Mouse (Mus musculus) embryonic facial prominence, embryonic 14.5 days (tissue): ENCODE measurements at regions not wholly inside any gene's neighbourhood (a gene's known extent, or its start where the extent isn't known, plus 50 kb on each side); places are given as distances from the start of the nearest gene placed in this dataset.

Experiments used
- ATAC-seq: fragments of 200-750 bp; cut with Nextera tagmentation; 2 replicates; pipeline ENCODE4 v1.8.0; 2017; ENCODE audit warnings: low read depth, moderate number of reproducible peaks, moderate TSS enrichment
- DNase-seq: peaks from one replicate; pipeline ENCODE4 v3.0.0-alpha.2; 2015; ENCODE audit warnings: low spot score
- H3K27ac ChIP-seq: fragments of 300-500 bp; sonication (generic); replicated peaks from 2 replicates; pipeline ENCODE4 v1.5.1; 2014; ENCODE audit warnings: low read depth, mild to moderate bottlenecking, low read length, moderate library complexity
- H3K27me3 ChIP-seq: fragments of 300-500 bp; sonication (generic); replicated peaks from 2 replicates; pipeline ENCODE4 v1.6.1; 2014; ENCODE audit warnings: low read length; ENCODE audit not compliant: control insufficient read depth, insufficient read depth
- H3K36me3 ChIP-seq: fragments of 300-500 bp; sonication (generic); 2 replicates; pipeline ENCODE4 v1.6.1; 2014; ENCODE audit warnings: low read length, mixed read lengths; ENCODE audit not compliant: control insufficient read depth, insufficient read depth
- H3K4me1 ChIP-seq: fragments of 300-500 bp; sonication (generic); 2 replicates; pipeline ENCODE4 v1.6.1; 2014; ENCODE audit warnings: antibody characterized with exemption, low read length; ENCODE audit not compliant: control insufficient read depth, insufficient read depth
- H3K4me2 ChIP-seq: fragments of 300-500 bp; sonication (generic); 2 replicates; pipeline ENCODE4 v1.6.1; 2014; ENCODE audit warnings: low read depth, mild to moderate bottlenecking, low read length, moderate library complexity, mixed read lengths
- H3K4me3 ChIP-seq: fragments of 300-500 bp; sonication (generic); 2 replicates; pipeline ENCODE4 v1.5.1; 2014; ENCODE audit warnings: low read depth, mild to moderate bottlenecking, low read length
- H3K9ac ChIP-seq: fragments of 300-500 bp; sonication (generic); 2 replicates; pipeline ENCODE4 v1.6.1; 2014; ENCODE audit warnings: low read depth, mild to moderate bottlenecking, low read length, moderate library complexity, mixed read lengths
- H3K9me3 ChIP-seq: fragments of 300-500 bp; sonication (generic); 2 replicates; pipeline ENCODE4 v1.6.1; 2016; ENCODE audit warnings: low read length; ENCODE audit not compliant: control insufficient read depth
- WGBS: fragments of 180-500 bp; shearing (Covaris S2); extraction: QIAGEN DNeasy Blood & Tissue Kit; methylation state at CpG from one replicate; pipeline ENCODE4 v1.1.7; 2014; 5-methylcytosine and 5-hydroxymethylcytosine counted together

DNA sequence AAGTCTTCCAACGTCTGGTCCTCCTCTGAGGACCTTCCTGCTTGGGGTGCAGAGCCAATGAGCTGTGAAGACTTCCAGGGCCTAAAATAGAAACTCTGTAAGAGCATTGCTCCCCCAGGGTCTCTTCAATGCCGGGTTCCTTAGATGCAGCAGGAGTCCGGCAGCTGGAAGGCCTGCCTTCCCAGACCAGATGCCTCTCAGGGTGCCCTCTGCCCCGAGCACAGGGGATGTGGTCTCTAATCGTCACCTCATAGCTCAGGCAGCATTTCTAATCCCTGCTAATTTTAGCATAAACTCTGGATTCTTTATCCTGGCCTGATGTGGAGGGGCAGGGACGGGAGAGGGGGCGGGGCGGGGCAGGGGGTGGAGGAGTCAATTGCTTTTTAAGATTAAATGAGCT lies 360.9 kb upstream of the Gm10131 start:
- Histone ChIP-seq H3K9me3 (no peaks in the 10 kb centered on the region), H3K4me3 (no peak overlapping the region), H3K27me3 (no peaks in the 10 kb centered on the region), H3K4me2 (0 out of 2 replicates have a peak overlapping the region, but pooled peaks have one; percentile 5), H3K36me3 (no peaks in the 10 kb centered on the region), H3K9ac (no peak overlapping the region), H3K4me1 (peaks cover 10% of the 10 kb centered on the region; the same call in 1 of the 2 replicates), H3K27ac (no peak overlapping the region)
- DNase-seq (no peak), ATAC-seq (peak; percentile 35; the same call in 1 of the 2 replicates)
- 19% methylated on average over 8 of the region's 8 CpGs for WGBS

DNA sequence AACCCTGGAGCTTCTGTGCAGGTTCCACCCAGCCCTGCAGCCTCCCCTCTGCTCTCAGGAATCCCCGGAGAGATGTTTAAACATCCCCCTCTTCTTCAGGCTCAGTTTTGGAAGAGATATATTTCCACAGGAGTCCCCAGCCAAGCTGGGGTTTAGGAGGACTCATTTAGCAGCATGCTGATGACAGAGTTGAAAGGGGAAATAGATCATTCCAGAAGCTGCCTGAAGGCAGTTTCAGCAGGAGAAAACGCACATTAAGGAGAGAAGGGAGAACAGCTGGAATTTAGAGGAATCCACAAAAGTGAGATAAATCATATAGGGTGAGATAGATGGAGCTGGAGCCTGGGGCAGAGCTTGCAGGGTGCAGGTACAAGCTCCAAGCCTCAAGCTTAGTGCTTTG lies 357.6 kb upstream of the Gm10131 start:
- 44% methylated on average over 2 of the region's 2 CpGs for WGBS
- Histone ChIP-seq H3K4me2 (no peak overlapping the region), H3K27me3 (no peaks in the 10 kb centered on the region)

GRCm38 (mm10) chr8:34466786-34467364 lies 355.3 kb upstream of the Gm10131 start:
- Histone ChIP-seq H3K4me3 (no peak overlapping the region), H3K4me2 (no peak overlapping the region), H3K27ac (no peak overlapping the region), H3K27me3 (no peaks in the 10 kb centered on the region), H3K36me3 (no peaks in the 10 kb centered on the region), H3K9ac (no peak overlapping the region), H3K4me1 (0 out of 2 replicates have a peak, but pooled peaks cover 5% of the 10 kb centered on the region), H3K9me3 (no peaks in the 10 kb centered on the region)
- ATAC-seq (no peak), DNase-seq (peak; percentile 55)
- WGBS: 44% methylated on average over 5 of the region's 5 CpGs

More for the DNA sequence above, 357.6 kb upstream of the Gm10131 start:
- Histone ChIP-seq H3K9ac (no peak overlapping the region), H3K9me3 (no peaks in the 10 kb centered on the region), H3K27ac (no peak overlapping the region), H3K4me1 (peaks cover 10% of the 10 kb centered on the region; the same call in 1 of the 2 replicates), H3K4me3 (no peak overlapping the region), H3K36me3 (no peaks in the 10 kb centered on the region)
- ATAC-seq (no peak), DNase-seq (no peak)

- 96% methylated on average over 1 of the region's 1 CpGs for WGBS
- Histone ChIP-seq H3K27ac (no peak overlapping the region), H3K27me3 (no peaks in the 10 kb centered on the region), H3K4me1 (0 out of 2 replicates have a peak, but pooled peaks cover 5% of the 10 kb centered on the region), H3K9ac (no peak overlapping the region), H3K36me3 (no peaks in the 10 kb centered on the region), H3K9me3 (0 out of 2 replicates have a peak, but pooled peaks cover 4% of the 10 kb centered on the region), H3K4me2 (no peak overlapping the region), H3K4me3 (no peak overlapping the region)
- ATAC-seq (no peak), DNase-seq (no peak)
These were observed 353.9 kb upstream of the Gm10131 start for GRCm38 (mm10) chr8:34465398-34465797.

DNA sequence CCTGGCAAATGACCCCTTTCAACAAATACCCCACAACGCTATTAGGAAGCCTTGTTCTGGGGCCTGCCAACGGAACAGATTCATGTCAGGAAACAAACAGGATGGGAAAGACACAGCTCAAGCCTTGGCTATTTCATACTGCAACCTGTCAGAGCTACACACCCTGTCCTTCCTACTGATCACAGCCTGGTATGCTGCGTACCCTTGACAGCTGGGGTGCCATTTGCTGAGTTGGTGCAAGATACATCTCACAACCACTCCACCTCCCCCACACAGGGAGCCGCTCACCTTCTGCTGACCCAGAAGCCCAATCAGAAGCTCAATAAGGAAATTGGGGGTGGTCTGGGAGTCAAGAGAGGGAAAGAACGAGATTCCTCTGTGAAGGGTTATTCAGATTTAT lies 350.7 kb upstream of the Gm10131 start:
- ATAC-seq: no peak
- H3K4me1 ChIP-seq: no peaks in the 10 kb centered on the region
- 0 out of 2 replicates have a peak, but pooled peaks cover 4% of the 10 kb centered on the region for H3K9me3 ChIP-seq
- no peak overlapping the region for H3K4me2 ChIP-seq
- no peak overlapping the region for H3K27ac ChIP-seq
- DNase-seq: no peak
- no peak overlapping the region for H3K9ac ChIP-seq
- no peaks in the 10 kb centered on the region for H3K36me3 ChIP-seq
- H3K4me3 ChIP-seq: no peak overlapping the region
- 81% methylated on average over 5 of the region's 5 CpGs for WGBS
- H3K27me3 ChIP-seq: no peaks in the 10 kb centered on the region

DNA sequence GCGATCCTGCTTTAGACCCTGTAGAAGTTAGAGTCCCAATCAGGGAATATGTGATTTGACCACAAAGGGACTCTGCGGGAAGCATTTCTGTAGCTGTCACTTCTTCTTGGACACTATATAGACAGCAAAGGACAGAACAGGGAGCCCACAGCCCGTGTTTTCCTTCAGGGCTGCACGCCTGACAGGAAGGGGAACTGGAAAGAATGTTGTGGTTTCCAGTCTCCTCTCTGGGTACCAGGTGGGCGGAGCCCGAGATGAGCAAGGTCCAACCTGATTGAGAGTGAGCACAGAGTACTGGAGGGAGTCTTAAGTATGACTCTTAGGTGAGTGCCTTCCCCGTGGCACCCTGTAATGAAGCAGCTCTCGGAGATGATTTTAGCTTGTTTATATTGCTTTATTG lies 346.8 kb upstream of the Gm10131 start:
- Histone ChIP-seq H3K4me1 (no peaks in the 10 kb centered on the region), H3K27ac (no peak overlapping the region), H3K36me3 (no peaks in the 10 kb centered on the region), H3K9ac (no peak overlapping the region), H3K9me3 (0 out of 2 replicates have a peak, but pooled peaks cover 4% of the 10 kb centered on the region), H3K4me3 (no peak overlapping the region), H3K4me2 (no peak overlapping the region), H3K27me3 (no peaks in the 10 kb centered on the region)
- 72% methylated on average over 8 of the region's 8 CpGs for WGBS
- ATAC-seq (no peak), DNase-seq (no peak)

DNA sequence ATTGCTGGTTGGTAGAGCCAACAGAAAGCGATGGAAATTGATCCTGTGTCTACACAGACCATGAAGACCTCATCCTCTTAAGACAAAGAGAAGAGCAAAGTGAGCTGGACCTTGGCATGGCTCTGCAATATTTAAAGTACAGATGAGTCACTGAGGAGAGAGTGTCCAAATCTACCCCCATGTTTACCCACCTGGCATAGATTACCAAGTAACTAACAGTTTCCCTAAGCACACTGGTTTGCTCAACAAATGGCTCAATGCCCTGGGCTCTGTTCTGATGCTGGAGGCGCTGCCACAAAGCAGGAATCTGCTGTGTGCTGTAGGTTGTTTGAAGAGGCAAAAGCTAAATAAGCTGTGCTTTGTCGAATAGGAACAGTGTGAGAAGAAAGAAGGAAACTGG lies 345.0 kb upstream of the Gm10131 start:
- H3K4me2 ChIP-seq: no peak overlapping the region
- no peaks in the 10 kb centered on the region for H3K36me3 ChIP-seq
- 0 out of 2 replicates have a peak, but pooled peaks cover 4% of the 10 kb centered on the region for H3K9me3 ChIP-seq
- WGBS: 57% methylated on average over 3 of the region's 3 CpGs
- H3K27ac ChIP-seq: no peak overlapping the region
- no peak overlapping the region for H3K9ac ChIP-seq
- no peaks in the 10 kb centered on the region for H3K27me3 ChIP-seq
- no peaks in the 10 kb centered on the region for H3K4me1 ChIP-seq
- no peak for DNase-seq
- no peak for ATAC-seq
- no peak overlapping the region for H3K4me3 ChIP-seq

DNA sequence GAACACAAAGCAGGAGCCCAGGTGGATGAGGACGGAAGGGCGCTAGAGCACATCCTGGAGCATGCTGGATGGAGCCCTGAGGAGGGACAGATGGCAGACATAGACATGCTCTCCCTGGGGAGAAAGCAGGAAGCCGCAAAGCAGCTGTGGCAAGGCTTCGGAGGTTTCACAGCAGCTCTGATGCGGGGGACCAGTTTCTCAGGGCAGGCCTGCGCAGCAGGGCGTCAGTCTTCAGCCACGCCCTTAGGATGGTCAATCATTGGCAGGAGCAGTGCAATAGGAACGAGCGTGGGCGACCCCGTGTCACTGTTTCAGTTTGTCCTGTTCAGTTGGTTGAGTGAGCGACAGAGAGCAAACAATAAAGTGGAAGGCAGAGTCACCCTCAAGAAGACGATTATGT lies 343.8 kb upstream of the Gm10131 start:
- no peaks in the 10 kb centered on the region for H3K4me1 ChIP-seq
- no peak overlapping the region for H3K4me3 ChIP-seq
- H3K4me2 ChIP-seq: no peak overlapping the region
- no peaks in the 10 kb centered on the region for H3K9me3 ChIP-seq
- no peaks in the 10 kb centered on the region for H3K36me3 ChIP-seq
- WGBS: 71% methylated on average over 14 of the region's 14 CpGs
- H3K27me3 ChIP-seq: no peaks in the 10 kb centered on the region
- H3K9ac ChIP-seq: no peak overlapping the region
- H3K27ac ChIP-seq: no peak overlapping the region
- ATAC-seq (peak; percentile 38), DNase-seq (no peak)

DNA sequence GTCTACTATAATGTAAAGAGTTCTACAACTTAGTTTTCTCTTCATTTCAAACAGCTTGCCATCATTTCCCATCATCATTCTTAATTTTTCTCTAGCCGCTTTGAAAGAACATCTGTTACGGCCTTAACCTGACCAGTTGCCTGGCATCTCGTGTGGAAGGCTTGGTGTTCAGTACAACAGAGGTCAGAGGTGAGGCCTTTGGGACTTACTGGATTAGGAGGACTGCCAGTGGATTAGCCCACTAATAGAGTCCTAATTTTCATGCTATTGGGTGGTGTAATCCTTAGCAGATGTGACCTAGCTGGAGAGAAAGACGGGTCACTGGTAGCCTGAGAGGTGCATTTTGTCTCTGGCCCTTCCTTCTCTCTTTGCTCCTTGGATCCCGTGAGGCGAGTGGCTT lies 341.3 kb upstream of the Gm10131 start:
- Histone ChIP-seq H3K4me1 (peaks cover 3% of the 10 kb centered on the region), H3K27me3 (no peaks in the 10 kb centered on the region), H3K36me3 (no peaks in the 10 kb centered on the region), H3K9me3 (no peaks in the 10 kb centered on the region), H3K4me2 (no peak overlapping the region), H3K27ac (no peak overlapping the region), H3K4me3 (no peak overlapping the region), H3K9ac (no peak overlapping the region)
- ATAC-seq (no peak), DNase-seq (no peak)
- WGBS: 61% methylated on average over 6 of the region's 6 CpGs
